Mouse (Mus musculus): ENCODE measurements at regions not wholly inside any gene's neighbourhood (a gene's known extent, or its start where the extent isn't known, plus 50 kb on each side); places are given as distances from the start of the nearest gene placed in this dataset.

DNA sequence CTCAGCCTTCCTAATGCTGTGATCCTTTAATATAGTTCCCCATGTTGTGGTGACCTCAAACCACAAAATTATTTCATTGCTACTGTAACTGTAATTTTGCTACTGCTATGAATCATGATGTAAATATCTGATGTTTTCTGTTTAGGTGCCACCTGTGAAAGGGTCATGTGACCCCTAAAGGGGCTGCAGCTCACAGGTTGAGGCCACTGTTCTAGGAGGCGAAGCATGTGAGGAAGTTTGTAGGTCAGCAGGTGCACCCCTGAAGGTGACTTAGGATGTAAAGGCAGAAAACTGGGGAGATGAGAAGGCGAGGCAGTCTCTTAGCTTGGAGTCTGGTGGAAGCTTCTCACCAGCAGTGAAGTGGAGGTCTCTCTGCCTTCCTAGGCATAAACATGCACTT is 105.8 kb upstream of the Adra1d start:
- no peaks in the 10 kb centered on the region for H3K4me1 ChIP-seq (replicated peaks; ENCODE audit: low read depth, low read length)
- H3K27me3 ChIP-seq (ENCODE audit: insufficient read depth, low read length) = no peaks in the 10 kb centered on the region
- no peak overlapping the region for H3K4me3 ChIP-seq (replicated peaks; ENCODE audit: low read length)
- peaks cover 6% of the 10 kb centered on the region for H3K9me3 ChIP-seq (ENCODE audit: low read length)
- H3K36me3 ChIP-seq (ENCODE audit: insufficient read depth, low read length) = no peaks in the 10 kb centered on the region
- no peak for TF ChIP-seq CTCF (conservative IDR thresholded peaks at IDR 0.05; ENCODE audit: low read length)
- no peak for TF ChIP-seq NANOG (IDR thresholded peaks at IDR 0.05; ENCODE audit: borderline replicate concordance, low read length)
- no peak for TF ChIP-seq POU5F1 (IDR thresholded peaks at IDR 0.05; ENCODE audit: borderline replicate concordance, low read length)

DNA sequence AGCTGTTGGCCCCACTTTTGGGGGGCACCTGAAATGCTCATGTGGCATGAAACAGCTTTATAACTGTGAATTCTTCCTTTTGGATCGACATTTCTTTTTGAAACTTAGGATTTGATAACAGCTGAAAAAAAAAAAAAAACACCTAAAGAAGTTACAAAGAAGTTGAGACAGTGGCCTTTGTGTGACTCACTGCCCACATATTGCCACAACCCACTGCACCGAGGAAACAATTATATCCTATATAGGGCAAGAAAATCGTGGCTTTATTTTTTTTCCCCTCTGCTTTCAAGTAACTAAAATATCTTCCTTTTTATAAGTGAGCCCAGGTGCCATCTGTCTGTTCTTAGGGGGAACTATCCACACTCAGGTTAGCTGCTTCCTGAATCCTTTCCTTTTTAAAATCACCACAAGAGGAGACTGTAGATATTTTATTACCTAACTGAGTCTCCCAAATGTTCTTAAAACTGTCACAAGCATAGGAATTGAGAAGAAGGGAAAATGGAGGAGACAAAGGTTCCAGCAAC is 104.8 kb upstream of the Adra1d start:
- TF ChIP-seq POU5F1 (IDR thresholded peaks at IDR 0.05; ENCODE audit: borderline replicate concordance, low read length) (no peak), CTCF (conservative IDR thresholded peaks at IDR 0.05; ENCODE audit: low read length) (no peak), NANOG (IDR thresholded peaks at IDR 0.05; ENCODE audit: borderline replicate concordance, low read length) (no peak)
- Histone ChIP-seq H3K36me3 (ENCODE audit: insufficient read depth, low read length) (no peaks in the 10 kb centered on the region), H3K4me3 (replicated peaks; ENCODE audit: low read length) (no peak overlapping the region), H3K27me3 (ENCODE audit: insufficient read depth, low read length) (no peaks in the 10 kb centered on the region), H3K9me3 (ENCODE audit: low read length) (peaks cover 6% of the 10 kb centered on the region), H3K4me1 (replicated peaks; ENCODE audit: low read depth, low read length) (no peaks in the 10 kb centered on the region)

DNA sequence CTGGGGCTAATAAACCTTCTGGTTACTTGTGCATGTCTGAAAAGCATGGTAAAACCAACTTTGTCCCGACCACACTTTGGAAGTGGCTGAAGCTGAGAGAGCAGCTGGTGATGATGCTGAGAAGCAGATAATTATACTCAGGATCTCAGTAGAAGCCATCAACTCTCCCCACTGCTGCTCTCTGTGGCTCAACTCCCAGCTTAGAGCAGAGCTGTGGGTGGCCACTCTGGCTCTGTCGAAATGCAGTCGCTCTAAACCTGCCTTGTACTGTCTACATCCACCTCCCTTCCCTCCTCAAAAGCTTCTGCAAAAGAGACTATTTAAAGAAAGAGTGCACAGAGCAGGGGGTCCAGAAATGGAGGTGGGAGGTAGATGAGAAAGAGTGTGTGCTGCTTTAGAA is 102.5 kb upstream of the Adra1d start:
- H3K4me3 ChIP-seq (replicated peaks; ENCODE audit: low read length) = no peak overlapping the region
- TF ChIP-seq NANOG (IDR thresholded peaks at IDR 0.05; ENCODE audit: borderline replicate concordance, low read length) = no peak
- TF ChIP-seq CTCF (conservative IDR thresholded peaks at IDR 0.05; ENCODE audit: low read length) = no peak
- TF ChIP-seq POU5F1 (IDR thresholded peaks at IDR 0.05; ENCODE audit: borderline replicate concordance, low read length) = no peak
- H3K9me3 ChIP-seq (ENCODE audit: low read length) = peaks cover 6% of the 10 kb centered on the region
- no peaks in the 10 kb centered on the region for H3K4me1 ChIP-seq (replicated peaks; ENCODE audit: low read depth, low read length)
- H3K27me3 ChIP-seq (ENCODE audit: insufficient read depth, low read length) = no peaks in the 10 kb centered on the region
- H3K36me3 ChIP-seq (ENCODE audit: insufficient read depth, low read length) = no peaks in the 10 kb centered on the region

DNA sequence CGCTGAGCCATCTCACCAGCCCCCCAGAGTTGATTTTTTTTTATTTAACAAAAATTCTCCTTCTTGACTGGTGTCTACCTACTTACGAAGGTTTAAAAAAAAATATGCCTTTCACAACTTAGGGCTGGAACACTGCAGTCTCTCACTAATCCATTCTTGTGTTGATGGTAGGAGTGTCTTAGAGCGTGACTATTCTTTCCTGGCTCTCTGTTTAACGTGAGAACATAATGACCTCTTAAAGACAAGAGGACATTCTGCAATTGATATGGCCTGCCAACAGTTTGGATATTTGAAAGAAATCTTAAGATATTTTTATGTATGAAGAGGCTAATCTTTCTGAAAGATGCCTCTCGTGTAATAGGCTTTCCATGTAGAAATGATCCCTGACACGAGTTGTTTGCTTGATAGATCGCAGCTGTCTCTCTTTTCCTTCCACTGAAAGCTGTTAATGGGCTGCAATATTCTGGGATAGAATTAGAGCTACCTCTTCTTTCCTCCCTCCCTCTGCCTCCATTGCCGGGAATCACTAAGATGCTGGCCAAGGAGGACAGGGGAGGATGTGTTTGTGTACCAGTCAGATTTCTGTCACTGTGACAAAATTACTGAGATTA is 101.2 kb upstream of the Adra1d start:
- peaks cover 9% of the 10 kb centered on the region for H3K9me3 ChIP-seq (ENCODE audit: low read length)
- H3K36me3 ChIP-seq (ENCODE audit: insufficient read depth, low read length) = no peaks in the 10 kb centered on the region
- H3K4me1 ChIP-seq (replicated peaks; ENCODE audit: low read depth, low read length) = no peaks in the 10 kb centered on the region
- no peak overlapping the region for H3K4me3 ChIP-seq (replicated peaks; ENCODE audit: low read length)
- H3K27me3 ChIP-seq (ENCODE audit: insufficient read depth, low read length) = no peaks in the 10 kb centered on the region
- TF ChIP-seq NANOG (IDR thresholded peaks at IDR 0.05; ENCODE audit: borderline replicate concordance, low read length) (no peak), POU5F1 (IDR thresholded peaks at IDR 0.05; ENCODE audit: borderline replicate concordance, low read length) (no peak), CTCF (conservative IDR thresholded peaks at IDR 0.05; ENCODE audit: low read length) (no peak)

DNA sequence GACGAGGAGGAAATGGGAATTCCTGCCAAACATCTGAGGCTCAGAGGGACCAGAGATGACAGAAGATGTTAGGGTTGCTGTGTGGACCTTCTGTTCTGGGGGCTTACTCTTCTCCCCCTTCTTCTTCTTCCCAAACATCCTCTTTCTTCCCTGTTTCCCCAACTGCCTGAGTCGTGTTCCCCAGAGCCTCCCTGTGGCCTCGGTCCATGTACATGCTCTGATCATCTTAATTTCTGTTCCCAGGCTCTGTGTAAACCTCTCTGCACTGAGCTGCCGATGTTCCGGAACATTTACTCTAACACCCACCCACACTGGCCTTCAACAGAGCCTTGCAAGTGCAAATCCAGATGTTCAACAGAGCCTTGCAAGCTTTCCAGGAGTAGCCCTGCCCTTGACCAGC is 90.1 kb upstream of the Adra1d start:
- H3K9me3 ChIP-seq (ENCODE audit: low read length) = peaks cover 39% of the 10 kb centered on the region
- H3K4me1 ChIP-seq (replicated peaks; ENCODE audit: low read depth, low read length) = no peaks in the 10 kb centered on the region
- peaks cover 4% of the 10 kb centered on the region; the same call in 1 of the 2 replicates for H3K27me3 ChIP-seq (ENCODE audit: insufficient read depth, low read length)
- H3K4me3 ChIP-seq (replicated peaks; ENCODE audit: low read length) = no peak overlapping the region
- TF ChIP-seq POU5F1 (IDR thresholded peaks at IDR 0.05; ENCODE audit: borderline replicate concordance, low read length) (no peak), CTCF (conservative IDR thresholded peaks at IDR 0.05; ENCODE audit: low read length) (no peak), NANOG (IDR thresholded peaks at IDR 0.05; ENCODE audit: borderline replicate concordance, low read length) (no peak)
- H3K36me3 ChIP-seq (ENCODE audit: insufficient read depth, low read length) = no peaks in the 10 kb centered on the region

DNA sequence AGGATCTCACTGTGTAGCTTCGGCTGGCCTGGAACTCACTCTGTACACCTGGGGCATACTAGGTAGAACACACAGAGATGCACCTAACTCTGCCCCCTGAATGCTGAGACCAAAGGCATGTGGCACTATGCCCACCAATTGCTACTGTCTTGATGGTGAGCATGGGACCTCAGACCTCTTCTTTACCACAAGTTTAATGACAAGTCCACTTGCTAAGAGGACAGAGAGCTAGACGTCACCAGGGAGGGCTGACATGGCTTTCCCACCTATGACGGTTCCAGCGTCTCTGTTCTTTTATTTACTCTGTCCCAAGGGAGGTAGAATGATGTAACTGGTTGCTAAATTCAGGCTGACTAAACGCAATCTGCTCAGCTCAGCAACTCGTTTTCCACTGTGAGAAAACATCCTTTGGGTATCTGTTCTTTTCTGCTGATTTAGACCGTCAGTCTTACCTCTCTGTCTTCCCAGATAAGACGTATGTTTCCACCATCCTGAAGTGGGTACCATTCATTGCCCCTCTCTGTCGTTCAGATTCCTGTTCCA is 88.6 kb upstream of the Adra1d start:
- Histone ChIP-seq H3K4me3 (replicated peaks; ENCODE audit: low read length) (no peak overlapping the region), H3K27me3 (ENCODE audit: insufficient read depth, low read length) (no peaks in the 10 kb centered on the region), H3K36me3 (ENCODE audit: insufficient read depth, low read length) (no peaks in the 10 kb centered on the region), H3K9me3 (ENCODE audit: low read length) (peaks cover 44% of the 10 kb centered on the region), H3K4me1 (replicated peaks; ENCODE audit: low read depth, low read length) (no peaks in the 10 kb centered on the region)
- TF ChIP-seq POU5F1 (IDR thresholded peaks at IDR 0.05; ENCODE audit: borderline replicate concordance, low read length) = no peak
- no peak for TF ChIP-seq NANOG (IDR thresholded peaks at IDR 0.05; ENCODE audit: borderline replicate concordance, low read length)
- no peak for TF ChIP-seq CTCF (conservative IDR thresholded peaks at IDR 0.05; ENCODE audit: low read length)

DNA sequence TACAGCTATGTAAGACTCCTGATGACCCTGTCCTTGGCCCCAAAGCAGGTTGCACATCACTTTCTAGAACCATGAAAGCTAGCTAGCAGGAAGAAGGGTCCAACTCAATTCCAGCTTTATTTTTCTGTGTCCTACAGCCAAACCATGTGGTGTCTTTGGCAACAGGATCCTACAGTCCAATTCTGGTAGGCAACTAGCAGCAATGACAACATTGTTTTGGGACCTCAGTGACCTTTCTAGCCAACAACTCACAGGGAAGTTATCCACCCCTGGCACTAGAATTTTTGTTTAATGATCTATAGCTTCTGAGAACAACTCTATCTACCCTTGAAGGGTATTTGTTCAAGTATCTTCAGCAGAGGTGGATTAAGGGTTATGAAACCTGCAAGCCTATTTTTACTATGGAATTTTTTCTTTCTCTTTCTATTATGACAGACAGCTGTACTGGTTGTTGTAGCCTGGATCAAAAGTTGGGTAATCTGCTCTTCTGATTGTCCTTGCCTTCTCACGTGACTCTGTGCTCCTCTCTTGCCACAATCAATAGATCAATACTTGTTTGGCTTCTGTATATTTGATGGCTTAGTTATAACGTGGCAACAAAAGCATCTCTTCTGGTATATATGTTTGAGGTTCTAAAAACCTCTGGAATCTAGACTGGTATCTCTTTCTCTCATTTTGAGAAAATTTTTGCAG is 82.2 kb upstream of the Adra1d start:
- TF ChIP-seq NANOG (IDR thresholded peaks at IDR 0.05; ENCODE audit: borderline replicate concordance, low read length) (no peak), POU5F1 (IDR thresholded peaks at IDR 0.05; ENCODE audit: borderline replicate concordance, low read length) (no peak), CTCF (conservative IDR thresholded peaks at IDR 0.05; ENCODE audit: low read length) (no peak)
- Histone ChIP-seq H3K36me3 (ENCODE audit: insufficient read depth, low read length) (no peaks in the 10 kb centered on the region), H3K4me1 (replicated peaks; ENCODE audit: low read depth, low read length) (no peaks in the 10 kb centered on the region), H3K27me3 (ENCODE audit: insufficient read depth, low read length) (no peaks in the 10 kb centered on the region), H3K4me3 (replicated peaks; ENCODE audit: low read length) (no peak overlapping the region), H3K9me3 (ENCODE audit: low read length) (peaks cover 56% of the 10 kb centered on the region)

DNA sequence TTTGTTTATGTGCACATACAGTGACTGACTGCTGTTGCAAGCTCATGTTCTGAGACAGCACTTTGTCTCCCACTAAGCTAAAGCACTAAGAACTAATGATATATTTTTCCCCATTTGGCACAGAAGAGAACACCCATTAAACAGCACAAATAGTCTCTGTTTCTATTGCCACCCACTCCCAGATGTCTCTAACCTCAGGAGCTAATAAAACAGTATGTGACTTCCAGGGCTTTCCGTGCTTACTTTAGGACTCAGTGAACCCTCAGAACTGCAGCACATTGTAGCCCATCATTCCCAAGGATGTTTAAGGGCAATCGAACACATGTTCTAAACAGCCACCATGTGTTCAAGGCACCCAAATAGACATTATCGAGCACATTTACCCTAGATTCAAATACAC is 80.4 kb upstream of the Adra1d start:
- no peaks in the 10 kb centered on the region for H3K27me3 ChIP-seq (ENCODE audit: insufficient read depth, low read length)
- no peak overlapping the region for H3K4me3 ChIP-seq (replicated peaks; ENCODE audit: low read length)
- H3K9me3 ChIP-seq (ENCODE audit: low read length) = peaks cover 45% of the 10 kb centered on the region
- H3K36me3 ChIP-seq (ENCODE audit: insufficient read depth, low read length) = no peaks in the 10 kb centered on the region
- no peaks in the 10 kb centered on the region for H3K4me1 ChIP-seq (replicated peaks; ENCODE audit: low read depth, low read length)
- TF ChIP-seq POU5F1 (IDR thresholded peaks at IDR 0.05; ENCODE audit: borderline replicate concordance, low read length) (no peak), NANOG (IDR thresholded peaks at IDR 0.05; ENCODE audit: borderline replicate concordance, low read length) (no peak), CTCF (conservative IDR thresholded peaks at IDR 0.05; ENCODE audit: low read length) (no peak)

Data from E14TG2a.4 (cell line).